Mouse (Mus musculus): ENCODE results near the gene 6430571L13Rik.

The 6430571L13Rik gene

DNA sequence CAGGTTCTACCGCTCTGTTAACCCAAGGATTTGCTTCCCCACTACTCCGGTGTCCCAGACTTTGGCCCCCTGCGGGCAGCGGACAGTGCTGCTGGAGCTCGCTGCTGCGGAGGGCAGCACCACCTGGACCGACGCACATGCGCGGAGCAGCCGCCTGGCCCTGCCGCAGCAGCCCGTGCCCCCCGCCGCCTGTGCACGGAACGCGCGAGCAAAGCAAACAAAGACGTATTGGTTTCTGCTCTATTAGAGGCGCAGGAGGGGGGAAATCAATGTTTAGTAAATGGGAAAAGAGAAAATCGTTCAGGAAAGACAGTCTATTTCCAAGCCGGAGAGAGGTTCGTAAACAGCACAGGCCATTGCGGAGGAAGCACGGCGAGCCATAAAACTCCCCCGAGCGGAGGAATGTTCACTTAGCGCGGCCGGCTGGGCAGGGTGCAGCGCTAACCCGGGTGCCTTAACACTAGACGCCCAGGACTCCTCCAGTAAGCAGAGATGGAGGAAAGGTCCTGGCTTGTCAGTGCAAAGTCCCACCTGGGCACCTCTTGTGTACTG, 37.6 kb downstream of the 6430571L13Rik start:
- TF ChIP-seq GATA4 (IDR thresholded peaks at IDR 0.05; ENCODE audit: insufficient replicate concordance, low read length): no peak

GRCm38 (mm10) chr9:107381723-107382122, 41.3 kb downstream of the 6430571L13Rik start:
- TF ChIP-seq GATA4 (IDR thresholded peaks at IDR 0.05; ENCODE audit: insufficient replicate concordance, low read length): no peak

GRCm38 (mm10) chr9:107384396-107384795, 44.0 kb downstream of the 6430571L13Rik start:
- TF ChIP-seq GATA4 (IDR thresholded peaks at IDR 0.05; ENCODE audit: insufficient replicate concordance, low read length): no peak

GRCm38 (mm10) chr9:107386722-107387121, 46.3 kb downstream of the 6430571L13Rik start:
- no peak for TF ChIP-seq GATA4 (IDR thresholded peaks at IDR 0.05; ENCODE audit: insufficient replicate concordance, low read length)

DNA sequence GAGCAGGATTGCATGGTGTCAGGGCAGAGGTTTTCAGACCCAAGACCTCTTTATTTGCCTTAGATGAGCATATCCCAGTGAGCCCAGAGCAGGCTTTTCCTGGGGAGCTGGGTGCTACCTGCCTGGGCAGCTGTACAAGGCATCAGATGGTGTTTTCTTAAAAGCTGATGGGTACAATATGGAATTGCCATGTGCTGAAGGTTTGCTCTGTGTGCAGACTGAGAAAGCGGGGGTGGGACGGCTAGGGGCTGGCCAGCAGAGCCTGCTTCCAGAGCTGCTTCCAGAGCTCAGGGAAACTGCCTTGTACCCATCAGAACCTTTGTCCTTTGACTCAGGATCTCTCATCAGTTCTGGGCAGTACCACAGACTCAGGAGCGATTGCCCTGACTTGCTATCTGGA, 47.3 kb downstream of the 6430571L13Rik start:
- TF ChIP-seq GATA4 (IDR thresholded peaks at IDR 0.05; ENCODE audit: insufficient replicate concordance, low read length): no peak

GRCm38 (mm10) chr9:107388263-107388662, 47.9 kb downstream of the 6430571L13Rik start:
- no peak for TF ChIP-seq GATA4 (IDR thresholded peaks at IDR 0.05; ENCODE audit: insufficient replicate concordance, low read length)

DNA sequence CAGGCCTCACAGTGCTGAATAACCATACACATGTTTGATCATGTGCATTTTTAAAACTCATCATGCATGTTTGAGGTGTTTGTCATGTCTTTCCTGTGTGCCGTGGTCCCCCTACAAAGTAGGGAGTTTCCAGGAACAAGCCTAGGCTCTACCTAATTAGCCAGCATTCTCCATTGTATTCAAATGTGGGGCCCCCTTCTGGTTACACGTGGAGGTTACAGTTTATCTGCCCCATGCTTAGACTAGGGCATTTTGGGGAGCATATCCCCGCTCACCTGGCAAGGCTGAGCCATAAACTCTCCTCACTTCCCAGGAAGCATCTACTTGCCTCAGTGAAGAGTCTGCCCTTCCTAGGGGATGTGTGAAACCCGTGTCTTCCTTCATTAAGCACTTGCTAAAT, 56.0 kb downstream of the 6430571L13Rik start:
- no peak for TF ChIP-seq GATA4 (IDR thresholded peaks at IDR 0.05; ENCODE audit: insufficient replicate concordance, low read length)

GRCm38 (mm10) chr9:107398968-107399367, 58.6 kb downstream of the 6430571L13Rik start:
- TF ChIP-seq GATA4 (IDR thresholded peaks at IDR 0.05; ENCODE audit: insufficient replicate concordance, low read length): no peak

DNA sequence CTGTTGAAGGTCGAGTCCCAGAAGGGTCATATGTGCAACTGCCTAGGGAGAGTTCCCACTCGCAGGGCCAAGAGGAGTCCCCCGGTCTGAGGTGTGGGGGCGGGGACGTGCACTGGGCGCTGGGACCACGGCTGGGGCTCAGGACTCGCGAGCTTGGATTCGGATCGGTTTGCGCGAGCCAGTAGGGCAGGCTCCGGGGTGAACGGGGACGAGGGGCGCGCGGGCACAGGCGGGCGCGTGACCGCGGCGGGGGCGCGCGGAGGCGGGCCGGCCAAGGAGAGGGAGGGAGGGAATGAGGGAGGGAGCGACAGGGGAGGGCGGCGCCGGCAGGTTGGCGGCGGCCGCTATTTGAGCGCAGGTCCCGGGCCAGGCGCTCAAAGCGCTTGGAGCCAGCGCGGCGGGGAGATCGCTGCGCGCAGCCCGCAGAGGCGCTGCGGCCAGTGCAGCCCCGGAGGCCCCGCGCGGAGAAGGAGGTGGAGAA, 59.1 kb downstream of the 6430571L13Rik start, which contains the start of gene Cacna2d2:
Cacna2d2 (plus strand) TSS at position 122 of the 481 bp plus-strand sequence.
- no peak for TF ChIP-seq GATA4 (IDR thresholded peaks at IDR 0.05; ENCODE audit: insufficient replicate concordance, low read length)

GRCm38 (mm10) chr9:107400060-107400511, 59.7 kb downstream of the 6430571L13Rik start:
- TF ChIP-seq GATA4 (IDR thresholded peaks at IDR 0.05; ENCODE audit: insufficient replicate concordance, low read length): no peak

DNA sequence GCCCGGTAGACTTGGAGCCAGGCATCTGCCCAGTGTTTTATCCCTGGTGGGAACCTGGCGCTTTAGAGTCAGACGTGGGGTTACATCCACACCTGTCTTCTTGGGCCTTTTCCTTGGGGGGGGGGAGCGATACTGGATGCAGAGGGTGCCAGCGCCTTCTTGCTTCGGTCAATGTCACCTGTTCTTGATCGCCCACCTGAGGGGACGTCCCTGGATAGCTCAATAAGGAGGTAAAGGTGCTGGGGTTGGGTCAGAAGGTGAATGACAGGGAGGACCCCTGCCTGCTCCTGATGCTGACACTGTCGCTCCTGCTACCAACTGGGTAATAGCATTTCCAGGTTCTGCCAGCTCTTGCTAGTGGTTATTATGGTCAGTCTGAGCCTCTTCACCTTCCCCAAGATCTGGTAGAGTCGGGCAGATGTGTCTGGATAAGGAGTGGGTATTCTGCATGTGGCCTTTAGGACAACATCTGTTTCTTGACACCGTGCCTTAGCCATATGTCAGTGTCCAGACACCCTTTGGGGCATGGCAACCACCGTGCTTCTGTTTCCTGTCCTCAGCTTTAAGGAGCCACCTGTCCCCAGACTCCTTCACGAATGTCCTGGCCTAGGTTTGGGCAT, 60.4 kb downstream of the 6430571L13Rik start:
- TF ChIP-seq GATA4 (IDR thresholded peaks at IDR 0.05; ENCODE audit: insufficient replicate concordance, low read length): no peak

Data from liver, adult (tissue).